Mouse (Mus musculus) neural tube, embryonic 12.5 days (tissue): Measurements from ENCODE around the gene Pde1c. TPM values are rescaled to one million over a fixed set of nuclear protein-coding genes. Genes with fewer than 3 reads are reported as not detected.

Experiments used
- ATAC-seq: fragments of 200-750 bp; cut with Nextera tagmentation; 2 replicates; pipeline ENCODE4 v1.8.0; 2017; ENCODE audit warnings: low read depth, mild to moderate bottlenecking, moderate TSS enrichment, moderate library complexity; ENCODE audit not compliant: low FRiP score
- H3K27ac ChIP-seq: fragments of 300-500 bp; sonication (generic); 2 replicates; pipeline ENCODE4 v1.5.1; 2016
- H3K27me3 ChIP-seq: fragments of 300-500 bp; sonication (generic); replicated peaks from 2 replicates; pipeline ENCODE4 v1.6.1; 2016; ENCODE audit warnings: mild to moderate bottlenecking
- H3K36me3 ChIP-seq: fragments of 300-500 bp; sonication (generic); 2 replicates; pipeline ENCODE4 v1.6.1; 2016; ENCODE audit warnings: mild to moderate bottlenecking
- H3K4me1 ChIP-seq: fragments of 300-500 bp; sonication (generic); 2 replicates; pipeline ENCODE4 v1.6.1; 2016
- H3K4me2 ChIP-seq: fragments of 300-500 bp; sonication (generic); replicated peaks from 2 replicates; pipeline ENCODE4 v1.6.1; 2016; ENCODE audit warnings: mild to moderate bottlenecking
- H3K4me3 ChIP-seq: fragments of 300-500 bp; sonication (generic); 2 replicates; pipeline ENCODE4 v1.5.1; 2016
- H3K9ac ChIP-seq: fragments of 300-500 bp; sonication (generic); 2 replicates; pipeline ENCODE4 v1.6.1; 2016; ENCODE audit warnings: mild to moderate bottlenecking
- H3K9me3 ChIP-seq: fragments of 300-500 bp; sonication (generic); 2 replicates; pipeline ENCODE4 v1.6.1; 2016; ENCODE audit warnings: mild to moderate bottlenecking
- WGBS: fragments of 180-500 bp; shearing (Covaris S2); methylation state at CpG from one replicate; pipeline ENCODE4 v1.1.7; 2016; 5-methylcytosine and 5-hydroxymethylcytosine counted together
- polyA plus RNA-seq: library from polyadenylated mRNA; unstranded; fragments of >200 nt; fragmentation: Nextera tagmentation; extraction: Ambion mirVana; gene quantifications from 2 replicates; pipeline ENCODE4 v1.2.1, GENCODE M21; 2016

Pde1c gene
- polyA plus RNA-seq, 1 experiment from 2014 or later: 5.2 TPM

- no peak overlapping the region for H3K4me3 ChIP-seq
- H3K27me3 ChIP-seq: no peaks in the 10 kb centered on the region
- WGBS: 83% methylated on average over 1 of the region's 1 CpGs
These were observed 410.7 kb downstream of the Pde1c start for GRCm38 (mm10) chr6:56158217-56158616.

GRCm38 (mm10) chr6:56156836-56157235, 412.1 kb downstream of the Pde1c start:
- H3K27me3 ChIP-seq: no peaks in the 10 kb centered on the region
- H3K9me3 ChIP-seq: no peaks in the 10 kb centered on the region
- no peaks in the 10 kb centered on the region for H3K36me3 ChIP-seq
- no peaks in the 10 kb centered on the region for H3K4me1 ChIP-seq
- H3K4me2 ChIP-seq: no peak overlapping the region
- H3K9ac ChIP-seq: no peak overlapping the region
- no peak overlapping the region for H3K4me3 ChIP-seq
- WGBS: 88% methylated on average over 3 of the region's 3 CpGs
- H3K27ac ChIP-seq: no peak overlapping the region
- no peak for ATAC-seq

More at GRCm38 (mm10) chr6:56158217-56158616, 410.7 kb downstream of the Pde1c start:
- no peaks in the 10 kb centered on the region for H3K9me3 ChIP-seq
- no peak overlapping the region for H3K4me2 ChIP-seq
- ATAC-seq: no peak
- H3K9ac ChIP-seq: no peak overlapping the region
- no peaks in the 10 kb centered on the region for H3K36me3 ChIP-seq
- H3K4me1 ChIP-seq: no peaks in the 10 kb centered on the region
- H3K27ac ChIP-seq: no peak overlapping the region

GRCm38 (mm10) chr6:56130493-56131159, 438.3 kb downstream of the Pde1c start:
- Histone ChIP-seq H3K4me3 (no peak overlapping the region), H3K9me3 (no peaks in the 10 kb centered on the region), H3K27me3 (no peaks in the 10 kb centered on the region), H3K4me2 (no peak overlapping the region), H3K4me1 (no peaks in the 10 kb centered on the region), H3K9ac (no peak overlapping the region), H3K36me3 (no peaks in the 10 kb centered on the region), H3K27ac (no peak overlapping the region)
- 87% methylated on average over 3 of the region's 3 CpGs for WGBS
- ATAC-seq: no peak

GRCm38 (mm10) chr6:56099520-56100101, 469.3 kb downstream of the Pde1c start:
- Histone ChIP-seq H3K9ac (no peak overlapping the region), H3K27me3 (no peaks in the 10 kb centered on the region), H3K27ac (no peak overlapping the region), H3K36me3 (no peaks in the 10 kb centered on the region), H3K4me2 (no peak overlapping the region), H3K4me1 (no peaks in the 10 kb centered on the region), H3K9me3 (peaks cover 10% of the 10 kb centered on the region), H3K4me3 (no peak overlapping the region)
- WGBS: 92% methylated on average over 2 of the region's 2 CpGs
- ATAC-seq: no peak

- Histone ChIP-seq H3K27me3 (no peaks in the 10 kb centered on the region), H3K9me3 (peaks cover 10% of the 10 kb centered on the region), H3K9ac (no peak overlapping the region), H3K4me2 (no peak overlapping the region), H3K27ac (no peak overlapping the region), H3K4me3 (no peak overlapping the region), H3K4me1 (no peaks in the 10 kb centered on the region), H3K36me3 (no peaks in the 10 kb centered on the region)
- ATAC-seq: 0 out of 2 replicates have a peak, but pooled peaks have one; percentile 48
- WGBS: 61% methylated on average over 5 of the region's 5 CpGs
These were observed 470.5 kb downstream of the Pde1c start for GRCm38 (mm10) chr6:56098427-56098826.

GRCm38 (mm10) chr6:56076378-56076805, 492.5 kb downstream of the Pde1c start:
- no peak overlapping the region for H3K4me3 ChIP-seq
- H3K4me1 ChIP-seq: no peaks in the 10 kb centered on the region
- H3K36me3 ChIP-seq: no peaks in the 10 kb centered on the region
- H3K9me3 ChIP-seq: no peaks in the 10 kb centered on the region
- H3K27ac ChIP-seq: no peak overlapping the region
- H3K4me2 ChIP-seq: no peak overlapping the region
- H3K9ac ChIP-seq: no peak overlapping the region
- no peaks in the 10 kb centered on the region; the same call in 1 of the 2 replicates for H3K27me3 ChIP-seq
- 32% methylated on average over 4 of the region's 4 CpGs for WGBS
- no peak for ATAC-seq

- H3K4me2 ChIP-seq: no peak overlapping the region
- no peak overlapping the region for H3K9ac ChIP-seq
- ATAC-seq: no peak
- H3K27me3 ChIP-seq: no peaks in the 10 kb centered on the region
- no peak overlapping the region for H3K27ac ChIP-seq
- no peaks in the 10 kb centered on the region for H3K36me3 ChIP-seq
- no peaks in the 10 kb centered on the region for H3K9me3 ChIP-seq
- H3K4me1 ChIP-seq: no peaks in the 10 kb centered on the region
- no peak overlapping the region for H3K4me3 ChIP-seq
These were observed 500.4 kb downstream of the Pde1c start for GRCm38 (mm10) chr6:56068516-56068915.

- 38% methylated on average over 5 of the region's 5 CpGs for WGBS
- peak; percentile 71 for ATAC-seq
- Histone ChIP-seq H3K4me2 (no peak overlapping the region), H3K4me3 (no peak overlapping the region), H3K27me3 (no peaks in the 10 kb centered on the region), H3K36me3 (no peaks in the 10 kb centered on the region), H3K4me1 (no peaks in the 10 kb centered on the region), H3K27ac (no peak overlapping the region), H3K9ac (no peak overlapping the region), H3K9me3 (no peaks in the 10 kb centered on the region)
These were observed 502.1 kb downstream of the Pde1c start for GRCm38 (mm10) chr6:56066632-56067282.

GRCm38 (mm10) chr6:56063736-56064135, 505.2 kb downstream of the Pde1c start:
- ATAC-seq: no peak
- Histone ChIP-seq H3K27ac (no peak overlapping the region), H3K9ac (no peak overlapping the region), H3K4me3 (no peak overlapping the region), H3K4me1 (no peaks in the 10 kb centered on the region), H3K4me2 (no peak overlapping the region), H3K36me3 (no peaks in the 10 kb centered on the region), H3K27me3 (no peaks in the 10 kb centered on the region), H3K9me3 (no peaks in the 10 kb centered on the region)

GRCm38 (mm10) chr6:56049104-56049503, 519.8 kb downstream of the Pde1c start:
- H3K9ac ChIP-seq: no peak overlapping the region
- no peak overlapping the region for H3K4me2 ChIP-seq
- no peak overlapping the region for H3K27ac ChIP-seq
- WGBS: 41% methylated on average over 4 of the region's 4 CpGs
- 0 out of 2 replicates have a peak, but pooled peaks have one; percentile 37 for ATAC-seq
- H3K4me1 ChIP-seq: no peaks in the 10 kb centered on the region
- no peak overlapping the region for H3K4me3 ChIP-seq
- H3K9me3 ChIP-seq: no peaks in the 10 kb centered on the region
- H3K27me3 ChIP-seq: no peaks in the 10 kb centered on the region
- H3K36me3 ChIP-seq: no peaks in the 10 kb centered on the region

- no peak overlapping the region for H3K4me3 ChIP-seq
- no peaks in the 10 kb centered on the region for H3K4me1 ChIP-seq
- 87% methylated on average over 3 of the region's 3 CpGs for WGBS
- no peak overlapping the region for H3K9ac ChIP-seq
- no peak overlapping the region for H3K27ac ChIP-seq
- ATAC-seq: no peak
- no peak overlapping the region for H3K4me2 ChIP-seq
- no peaks in the 10 kb centered on the region for H3K27me3 ChIP-seq
- H3K9me3 ChIP-seq: no peaks in the 10 kb centered on the region
- no peaks in the 10 kb centered on the region for H3K36me3 ChIP-seq
These were observed 520.3 kb downstream of the Pde1c start for GRCm38 (mm10) chr6:56048580-56048979.

- ATAC-seq: peak; percentile 79
- H3K4me3 ChIP-seq: no peak overlapping the region
- no peak overlapping the region for H3K9ac ChIP-seq
- H3K27ac ChIP-seq: no peak overlapping the region
- H3K4me1 ChIP-seq: no peaks in the 10 kb centered on the region
- no peaks in the 10 kb centered on the region for H3K36me3 ChIP-seq
- H3K4me2 ChIP-seq: no peak overlapping the region
- 43% methylated on average over 1 of the region's 1 CpGs for WGBS
- H3K27me3 ChIP-seq: no peaks in the 10 kb centered on the region
- no peaks in the 10 kb centered on the region for H3K9me3 ChIP-seq
These were observed 524.2 kb downstream of the Pde1c start for GRCm38 (mm10) chr6:56044716-56045115.
